Mouse (Mus musculus): ENCODE data around the gene Mfap1b.

GRCm38 (mm10) chr2:121440834-121441605, 32.8 kb downstream of the Mfap1b start:
- TF ChIP-seq CTCF (IDR thresholded peaks at IDR 0.05 in 2 of 3, conservative IDR thresholded peaks at IDR 0.05 in 1 of 3; ENCODE audit: control insufficient read depth in 1 of 3, insufficient read depth in 1 of 3, low read depth in 2 of 3, low read length in 3 of 3, poor library complexity in 1 of 3, severe bottlenecking in 1 of 3) (no peak), E2F4 (IDR thresholded peaks at IDR 0.05; ENCODE audit: borderline replicate concordance, low read depth, low read length) (no peak), ZMIZ1 (IDR thresholded peaks at IDR 0.05; ENCODE audit: low read depth, low read length) (no peak), POLR2A (IDR thresholded peaks at IDR 0.05; ENCODE audit: control insufficient read depth in 1 of 2, insufficient read depth in 1 of 2, low read depth in 1 of 2, low read length in 2 of 2, poor library complexity in 1 of 2) (no peak), MAX (IDR thresholded peaks at IDR 0.05; ENCODE audit: low read length) (no peak), POLR2AphosphoS5 (IDR thresholded peaks at IDR 0.05; ENCODE audit: borderline replicate concordance, low read depth, low read length) (no peak), BHLHE40 (IDR thresholded peaks at IDR 0.05; ENCODE audit: borderline replicate concordance, low read depth, low read length) (no peak), JUND (IDR thresholded peaks at IDR 0.05; ENCODE audit: low read depth, low read length) (no peak)

Measured in MEL (cell line).